Mouse (Mus musculus) layer of hippocampus, adult 8-10 months (tissue): ENCODE data around the gene Nipal3. TPM values are rescaled to one million over a fixed set of nuclear protein-coding genes. Genes with fewer than 3 reads are reported as not detected.

Source experiments
- microRNA-seq, 2 experiments: library from miRNA; unstranded; fragments of <30 nt; microRNA quantifications; one replicate each; pipeline ENCODE4 v1.2.0; 2022
- total RNA-seq, 4 experiments: library from RNA; stranded (reverse); gene quantifications; 2 replicates each; pipeline ENCODE4 v1.2.4; 2022

The Nipal3 gene
- total RNA-seq, 4 experiments from 2014 or later: 83.3 to 97.8 (median 90.0) TPM

Small RNAs within 50 kb of the gene (microRNA-seq; reads per million reads assigned to microRNA genes)
- gene Gm25317 (0 reads per million in 2 experiments), gene Mir700 (410 to 438 reads per million in 2 experiments)

Other genes with a start within 250 kb of the Nipal3 start
- gene Clic4, start 222.2 kb downstream of the Nipal3 start, total RNA-seq: 10 to 100 TPM; 37.4 to 43.1 (median 38.4) TPM
- 100 to 1,000 TPM; 134 to 168 (median 160) TPM for gene Srrm1, start 141.7 kb downstream of the Nipal3 start, total RNA-seq
- 1 to 10 TPM in 1 of 4 experiments, under 1 TPM in 2, not detected in 1; 0.58 to 1.2 (median 0.96) TPM for gene Ncmap, start 96.8 kb downstream of the Nipal3 start, total RNA-seq
- gene Rcan3, start 61.2 kb downstream of the Nipal3 start, total RNA-seq: 10 to 100 TPM; 21.9 to 29.4 (median 24.3) TPM
- 1 to 10 TPM in 3 of 4 experiments, under 1 TPM in 1; 0.89 to 2.2 (median 1.5) TPM for gene Stpg1, start 248 bp downstream of the Nipal3 start, total RNA-seq
- 1 to 10 TPM in 3 of 4 experiments, under 1 TPM in 1; 0.52 to 1.3 (median 1.2) TPM for gene Grhl3, start 78.6 kb upstream of the Nipal3 start, total RNA-seq
- gene Ifnlr1, start 191.2 kb upstream of the Nipal3 start, total RNA-seq: under 1 TPM; 0.16 to 0.52 (median 0.17) TPM
- gene Il22ra1, start 233.1 kb upstream of the Nipal3 start, total RNA-seq: under 1 TPM in 1 of 4 experiments, not detected in 3; 0.21 TPM